Mouse (Mus musculus) layer of hippocampus, postnatal 36 days (tissue): Measurements from ENCODE around the gene Masp2. TPM values are rescaled to one million over a fixed set of nuclear protein-coding genes. Genes with fewer than 3 reads are reported as not detected.

ENCODE experiments used
- DNase-seq, 2 experiments: peaks; one replicate each; pipeline ENCODE4 v3.0.0; 2022
- total RNA-seq, 2 experiments: library from RNA; stranded (reverse); gene quantifications; 2 replicates each; pipeline ENCODE4 v1.2.3; 2021

The Masp2 gene
- total RNA-seq, 2 experiments from 2014 or later: 3.2 to 4.1 TPM

DNA sequence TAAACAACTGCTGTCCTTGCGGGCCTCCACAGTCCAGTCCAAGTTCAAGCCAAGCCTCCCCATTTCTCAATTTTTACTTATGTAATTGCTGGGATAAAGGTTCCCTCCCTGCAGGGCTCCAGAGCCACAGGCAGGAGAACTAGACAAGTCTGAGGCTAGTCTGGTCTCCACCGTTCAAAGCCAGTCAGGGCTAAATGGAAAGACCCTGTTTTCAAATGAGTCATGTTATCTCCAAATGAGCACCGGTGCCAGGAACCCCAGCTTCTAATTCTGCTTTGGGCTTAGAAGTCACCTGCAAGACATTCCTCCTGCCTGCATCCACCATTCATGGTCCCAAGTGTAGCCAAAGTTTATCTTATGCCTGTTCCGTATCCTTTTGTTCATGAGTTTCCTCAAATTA lies 483 bp upstream of the Masp2 start:
- DNase-seq: no peak

DNA sequence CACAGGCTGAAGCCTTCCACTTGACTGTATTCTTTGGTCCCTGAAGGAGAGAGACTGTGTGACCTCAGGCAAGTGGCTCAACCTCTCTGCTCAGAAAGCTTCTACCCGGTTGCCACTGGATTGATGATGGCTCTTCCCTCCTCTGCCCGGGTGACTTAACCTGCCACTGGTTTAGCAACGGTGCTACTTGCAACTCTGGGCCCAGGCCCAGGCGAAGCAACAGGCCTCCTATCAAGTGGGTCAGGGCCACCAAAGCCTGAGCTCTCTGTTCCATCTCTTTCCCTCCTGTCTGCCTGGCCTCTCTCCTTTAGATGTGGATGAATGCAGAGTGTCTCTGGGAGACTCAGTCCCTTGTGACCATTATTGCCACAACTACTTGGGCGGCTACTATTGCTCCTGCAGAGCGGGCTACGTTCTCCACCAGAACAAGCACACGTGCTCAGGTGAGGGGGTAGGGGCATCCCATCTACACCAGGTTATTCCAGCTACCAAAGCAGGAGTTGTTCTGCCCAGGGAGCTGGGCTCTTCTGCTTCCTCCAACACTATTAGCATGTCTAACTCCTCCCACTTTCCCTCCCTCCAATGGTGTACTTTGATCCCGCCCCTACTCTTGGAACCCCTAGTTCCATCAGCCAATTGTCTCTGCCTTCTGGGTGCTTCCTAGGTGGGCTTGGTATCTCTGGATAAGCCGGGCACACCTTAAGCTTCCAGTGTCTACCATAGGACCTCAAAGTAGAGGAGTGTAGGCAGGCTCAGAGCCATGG lies 1.2 kb downstream of the Masp2 start:
- peak in 1 of 2 experiments; percentile 19 for DNase-seq

DNA sequence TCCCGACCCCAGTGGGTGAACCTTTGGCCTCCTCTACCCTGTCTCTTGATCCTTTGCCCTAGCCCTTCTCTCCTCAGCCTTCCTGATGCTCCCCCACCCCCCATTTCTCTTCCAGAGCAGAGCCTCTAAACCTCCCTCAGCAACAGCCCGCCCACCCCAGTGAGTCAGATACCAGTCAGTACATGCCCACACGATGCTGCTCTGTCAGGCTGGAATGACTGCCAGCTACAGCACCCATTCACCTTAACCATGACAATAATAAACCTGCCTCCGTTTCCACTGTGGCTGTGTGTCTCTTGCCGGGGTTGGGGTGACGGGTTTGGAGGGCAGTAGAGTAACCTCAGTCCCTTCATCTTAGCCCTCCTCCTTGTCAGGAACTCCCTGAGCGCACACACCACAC lies 1.8 kb downstream of the Masp2 start:
- DNase-seq: peak; percentile 63 to 70

DNA sequence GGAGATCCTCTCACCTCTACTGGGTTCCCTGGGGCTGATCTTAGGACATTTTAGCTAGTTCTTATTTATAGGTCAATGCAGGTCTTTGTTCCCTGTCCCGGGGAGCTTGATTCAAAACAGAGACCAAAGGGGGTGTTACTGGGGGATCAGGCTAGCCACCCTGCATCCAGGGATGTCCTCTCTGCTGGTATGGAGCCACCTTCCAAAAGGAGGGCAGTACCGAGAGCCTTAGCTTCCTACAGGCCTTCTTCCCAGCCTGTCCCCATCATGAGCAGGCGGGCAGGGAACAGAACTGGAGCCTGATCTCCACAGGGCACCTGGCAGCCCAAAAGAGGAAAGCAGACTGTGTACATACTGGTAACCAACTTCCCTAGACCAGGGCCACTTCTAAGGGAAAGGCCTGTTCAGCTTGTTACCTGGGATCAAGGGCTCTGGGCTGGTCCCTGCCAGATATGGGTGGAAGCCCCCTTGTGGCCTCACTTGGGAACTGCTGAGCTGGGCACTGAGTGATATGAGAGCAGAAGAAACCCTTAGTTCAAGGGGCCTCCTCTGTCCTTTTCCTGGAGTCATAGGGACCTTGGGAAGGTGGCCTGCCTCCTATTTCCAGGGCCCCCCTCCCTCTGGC lies 2.3 kb downstream of the Masp2 start:
- peak; percentile 45 for DNase-seq

DNA sequence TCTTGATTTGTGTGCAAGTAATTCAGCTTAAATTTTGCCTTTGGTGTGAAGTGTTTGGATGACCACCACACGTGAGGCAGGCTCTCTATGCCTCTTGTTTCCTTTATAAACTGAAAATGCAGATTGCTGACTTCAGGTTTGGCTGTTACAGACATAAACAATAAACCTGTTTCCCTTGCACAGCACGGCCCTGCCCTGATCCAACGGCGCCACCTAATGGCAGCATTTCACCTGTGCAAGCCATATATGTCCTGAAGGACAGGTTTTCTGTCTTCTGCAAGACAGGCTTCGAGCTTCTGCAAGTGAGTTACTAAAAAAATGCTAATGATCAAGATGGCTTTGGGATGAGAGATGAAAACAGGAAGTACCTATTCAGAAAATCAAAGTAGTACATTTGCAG lies 5.4 kb downstream of the Masp2 start:
- DNase-seq: peak; percentile 72 to 75

DNA sequence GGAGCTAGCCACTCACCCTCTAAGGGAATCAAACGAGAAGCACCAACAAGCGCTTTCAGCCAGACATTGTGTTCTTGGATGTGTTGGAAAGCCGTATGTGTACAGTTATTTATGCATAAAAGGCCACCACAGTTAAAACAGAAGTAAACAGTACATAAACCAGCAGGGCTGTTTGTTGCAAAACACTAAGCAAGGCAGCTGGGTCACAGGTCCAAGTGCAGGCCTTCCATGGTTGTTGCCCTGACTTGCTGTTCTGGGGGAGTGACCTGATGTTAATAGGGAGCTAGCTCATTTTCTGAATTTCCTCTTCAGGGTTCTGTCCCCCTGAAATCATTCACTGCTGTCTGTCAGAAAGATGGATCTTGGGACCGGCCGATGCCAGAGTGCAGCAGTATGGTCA lies 7.5 kb downstream of the Masp2 start:
- DNase-seq: no peak

DNA sequence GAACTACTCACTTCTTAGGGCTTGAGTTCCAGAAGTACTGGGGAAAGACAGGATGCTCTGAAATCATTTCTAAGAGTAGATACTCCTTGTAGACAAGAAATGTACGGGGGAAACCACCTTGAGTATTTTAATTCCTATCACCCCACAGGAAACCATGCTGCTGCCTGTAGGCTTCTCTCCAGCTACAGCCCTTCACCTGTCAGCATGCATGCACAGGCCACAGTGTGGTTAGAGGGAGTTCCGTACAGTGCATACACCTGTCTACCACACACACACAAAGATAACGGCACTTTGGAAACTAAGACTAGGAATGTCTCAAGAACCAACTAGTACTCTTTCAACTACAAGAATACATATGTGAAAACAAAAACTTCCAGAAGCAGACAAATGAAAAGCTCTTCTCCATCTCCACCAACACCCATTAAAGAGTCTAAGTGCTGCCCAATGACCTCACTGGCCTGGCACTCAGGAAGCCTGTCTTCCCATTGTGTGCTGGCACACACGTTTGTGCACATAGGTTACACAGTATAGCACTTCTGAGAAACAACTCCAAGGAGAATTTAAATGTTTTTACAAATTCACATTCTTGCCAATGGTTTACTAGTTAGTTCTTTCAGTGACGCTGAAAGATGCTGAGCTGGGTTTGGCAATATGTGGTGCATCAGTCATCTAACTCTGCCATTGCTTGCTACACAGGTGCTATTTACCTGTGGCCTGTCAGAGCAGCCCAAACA lies 8.4 kb downstream of the Masp2 start:
- no peak for DNase-seq

DNA sequence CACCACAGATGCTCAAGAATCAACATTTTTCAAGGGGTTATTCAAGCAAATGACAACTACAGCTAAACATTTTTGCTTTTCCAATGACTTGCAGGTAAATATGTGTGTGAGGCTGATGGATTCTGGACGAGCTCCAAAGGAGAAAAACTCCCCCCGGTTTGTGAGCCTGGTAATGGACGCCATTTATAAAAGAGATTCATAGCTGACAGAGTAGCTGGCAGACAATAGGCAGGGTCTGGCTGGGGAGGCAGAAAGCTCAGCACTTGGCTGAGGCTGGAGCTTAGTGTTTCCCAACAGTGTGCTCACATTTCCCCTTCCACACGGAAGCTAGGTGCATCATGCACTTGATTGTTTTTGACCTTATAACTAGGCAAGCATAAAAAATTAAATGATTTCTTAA lies 10.2 kb downstream of the Masp2 start:
- no peak for DNase-seq

DNA sequence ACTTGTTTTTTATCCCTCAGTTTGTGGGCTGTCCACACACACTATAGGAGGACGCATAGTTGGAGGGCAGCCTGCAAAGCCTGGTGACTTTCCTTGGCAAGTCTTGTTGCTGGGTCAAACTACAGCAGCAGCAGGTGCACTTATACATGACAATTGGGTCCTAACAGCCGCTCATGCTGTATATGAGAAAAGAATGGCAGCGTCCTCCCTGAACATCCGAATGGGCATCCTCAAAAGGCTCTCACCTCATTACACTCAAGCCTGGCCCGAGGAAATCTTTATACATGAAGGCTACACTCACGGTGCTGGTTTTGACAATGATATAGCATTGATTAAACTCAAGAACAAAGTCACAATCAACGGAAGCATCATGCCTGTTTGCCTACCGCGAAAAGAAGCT lies 11.4 kb downstream of the Masp2 start:
- no peak for DNase-seq

DNA sequence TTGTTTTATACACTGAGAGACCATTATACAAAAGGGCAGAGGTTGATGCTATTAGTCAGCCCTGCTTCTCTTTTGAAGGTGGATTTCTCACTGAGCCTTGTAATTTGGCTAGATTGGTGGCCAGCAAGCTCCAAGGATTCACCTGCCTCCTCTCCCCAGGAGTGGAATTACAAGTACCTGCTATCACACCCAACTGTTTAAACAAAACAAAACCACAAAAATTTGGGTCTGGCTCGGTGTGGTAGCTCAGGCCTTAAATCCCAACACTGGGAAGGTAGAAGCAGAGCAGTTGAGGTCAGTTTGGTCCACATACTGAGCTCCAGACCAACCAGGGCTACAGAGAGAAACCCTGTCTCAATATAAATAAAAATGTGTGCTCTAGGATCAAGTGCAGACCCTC lies 17.5 kb downstream of the Masp2 start:
- no peak for DNase-seq

DNA sequence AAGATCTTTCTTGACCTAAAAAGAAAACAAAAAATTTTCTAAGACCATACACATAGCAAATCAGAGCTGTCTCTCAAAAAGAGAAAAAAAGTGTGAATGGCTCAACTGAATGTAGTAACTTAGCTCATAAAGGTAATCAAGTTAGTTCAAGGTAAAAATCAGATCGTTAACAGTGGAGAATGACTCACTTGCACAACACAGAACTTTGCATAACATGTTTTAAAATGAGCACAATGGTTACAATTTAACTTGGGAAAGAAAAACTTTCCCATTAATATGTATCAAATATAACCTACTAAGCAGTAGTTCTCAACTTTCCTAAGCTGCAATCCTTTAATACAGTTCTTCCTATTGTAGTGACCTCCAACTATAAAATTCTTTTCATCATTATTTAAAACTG lies 18.4 kb downstream of the Masp2 start:
- no peak for DNase-seq

DNA sequence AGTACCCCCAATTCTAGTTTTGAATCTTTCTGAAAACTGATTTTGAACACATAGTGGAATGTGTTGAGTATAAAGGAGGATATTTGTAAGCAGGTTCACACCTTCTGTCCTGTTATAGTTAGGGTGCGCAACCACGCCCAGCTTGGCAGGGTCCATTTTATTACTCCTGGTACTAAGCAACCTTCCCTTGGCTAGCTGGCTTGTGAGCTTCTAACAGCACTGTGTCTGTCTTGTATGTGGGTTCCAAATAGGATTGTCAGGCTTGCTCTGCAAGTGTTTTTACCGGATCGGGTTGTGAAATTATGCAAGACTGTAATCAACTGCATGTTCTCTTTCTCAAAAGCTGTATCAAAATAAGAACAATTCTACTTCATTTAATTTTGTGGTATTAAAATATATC lies 20.1 kb downstream of the Masp2 start:
- no peak for DNase-seq

DNA sequence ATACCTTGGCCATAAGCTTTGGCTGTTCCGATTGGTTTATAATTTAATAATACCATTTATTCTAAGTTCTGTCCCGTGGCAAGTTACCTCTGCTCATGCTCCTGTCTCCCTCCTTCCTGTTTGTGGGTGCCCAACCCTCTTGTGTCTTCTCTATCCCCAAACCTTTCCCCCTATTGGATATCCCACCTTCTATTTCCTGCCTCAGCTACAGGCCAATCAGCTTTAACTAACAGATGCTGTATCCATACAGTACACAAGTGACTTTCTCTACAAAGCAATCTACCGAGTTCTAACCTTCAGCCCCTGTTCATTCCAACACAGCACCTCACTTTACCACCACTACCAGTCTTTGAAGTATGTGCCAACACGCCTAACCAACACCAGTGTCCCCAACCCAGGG lies 21.3 kb downstream of the Masp2 start:
- DNase-seq: no peak

DNA sequence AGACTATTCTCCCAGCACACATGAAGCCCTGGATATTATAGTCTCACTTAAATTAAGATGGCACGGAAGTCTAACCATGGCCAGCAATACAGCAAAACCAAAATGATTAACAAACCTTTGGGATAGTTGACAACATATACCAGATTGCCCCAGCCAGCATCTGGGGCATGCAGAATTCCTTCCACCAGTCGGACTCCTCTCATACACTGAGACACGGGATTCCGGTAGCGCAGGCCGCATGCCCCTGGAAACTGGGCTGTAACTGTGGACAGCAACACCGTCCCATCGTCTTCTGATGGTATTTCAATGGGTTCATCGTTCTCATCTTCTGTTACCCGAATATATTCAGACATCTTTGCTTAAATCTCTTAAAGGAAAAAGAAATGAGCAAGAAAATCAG lies 22.7 kb downstream of the Masp2 start:
- DNase-seq: no peak

DNA sequence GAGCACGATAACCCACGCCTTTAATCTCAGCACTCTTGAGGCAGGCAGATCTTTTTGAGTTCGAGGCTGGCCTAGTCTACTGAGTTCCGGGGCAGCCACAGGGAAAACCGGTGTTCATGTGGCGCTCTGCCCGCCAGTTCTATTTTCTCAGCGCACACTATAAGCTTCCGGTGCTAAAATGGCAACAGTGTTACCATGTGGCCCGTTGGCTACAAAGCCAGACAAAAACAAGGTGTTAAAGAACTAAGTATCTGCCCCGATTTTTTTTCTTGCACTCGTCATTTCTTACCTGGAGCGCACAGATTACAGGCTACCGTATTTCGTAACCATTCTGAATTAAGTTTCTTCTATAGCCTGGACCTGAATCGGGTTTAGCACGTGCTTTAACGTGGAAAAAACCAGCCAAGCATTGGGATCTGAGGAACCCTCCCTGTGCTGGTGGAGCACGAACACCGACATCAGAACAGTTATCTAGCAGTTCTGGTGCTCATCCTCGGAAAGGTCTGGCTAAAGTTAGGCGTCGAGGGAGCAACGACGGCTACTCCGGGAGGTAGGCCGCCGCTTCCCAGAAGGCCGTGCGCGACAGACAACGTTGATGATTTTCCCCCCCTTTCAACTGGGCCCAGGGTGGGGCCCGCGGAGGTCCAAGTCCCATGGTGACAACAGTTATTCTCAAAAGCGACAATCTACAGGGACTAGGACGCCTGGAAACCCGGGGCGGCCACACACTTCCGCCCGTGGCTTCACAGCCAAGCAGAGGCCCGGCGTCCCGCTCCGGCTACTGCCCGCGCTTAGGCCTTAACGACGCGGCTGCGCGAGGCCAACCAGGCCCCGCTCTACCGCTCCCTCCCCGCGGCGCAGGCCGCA lies 23.6 kb downstream of the Masp2 start:
- no peak for DNase-seq

DNA sequence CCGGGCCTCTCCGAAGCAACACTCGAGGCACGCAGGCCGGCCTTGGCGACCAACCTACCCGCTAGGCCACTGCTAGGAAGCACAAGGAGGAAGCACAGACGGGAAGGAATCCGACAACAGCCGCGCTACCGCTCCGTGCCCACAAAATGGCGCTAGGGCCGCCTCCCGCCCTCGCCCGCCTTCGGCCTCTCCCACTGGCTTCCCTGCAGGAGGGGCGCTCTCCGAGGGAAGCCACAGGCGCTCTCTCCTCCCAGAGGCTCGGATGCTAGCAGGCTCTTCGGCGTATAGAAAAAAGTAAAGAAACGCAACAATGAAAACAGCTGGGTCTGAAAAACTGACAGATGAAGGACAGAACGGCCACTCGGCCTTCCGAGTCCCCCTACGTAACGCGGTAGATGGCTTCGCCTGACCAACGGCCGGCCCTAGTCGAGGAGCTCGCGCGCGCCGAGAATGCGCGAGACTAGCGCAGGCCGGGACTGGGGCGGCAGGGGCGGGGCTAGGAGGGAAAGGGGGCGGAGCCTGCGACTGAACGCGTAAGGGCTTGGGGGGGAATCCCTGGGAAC lies 24.4 kb downstream of the Masp2 start, which contains the start of gene Tardbp:
TSS of gene Tardbp (minus strand) at position 397 of the 563 bp plus-strand sequence.
- peak; percentile 92 to 94 for DNase-seq

DNA sequence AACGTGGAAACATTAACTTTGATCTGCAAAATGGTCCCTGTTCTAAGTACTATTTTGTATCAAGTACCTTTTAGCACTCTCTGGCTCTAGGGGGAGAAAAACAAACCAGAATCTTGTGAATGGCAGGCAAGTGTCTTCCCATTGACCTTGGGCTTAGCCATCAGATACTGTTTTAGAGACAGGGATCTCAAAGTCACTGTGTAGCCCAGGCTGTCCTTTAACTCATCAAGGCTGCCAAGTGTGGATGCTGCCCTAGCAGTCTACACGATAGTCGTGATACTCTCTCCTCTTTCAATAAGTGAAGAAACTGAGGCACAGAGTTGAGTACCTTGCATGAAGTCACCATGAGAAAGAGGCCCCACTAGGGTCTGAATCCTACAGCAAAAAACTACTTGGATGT lies 24.9 kb downstream of the Masp2 start:
- DNase-seq: no peak

DNA sequence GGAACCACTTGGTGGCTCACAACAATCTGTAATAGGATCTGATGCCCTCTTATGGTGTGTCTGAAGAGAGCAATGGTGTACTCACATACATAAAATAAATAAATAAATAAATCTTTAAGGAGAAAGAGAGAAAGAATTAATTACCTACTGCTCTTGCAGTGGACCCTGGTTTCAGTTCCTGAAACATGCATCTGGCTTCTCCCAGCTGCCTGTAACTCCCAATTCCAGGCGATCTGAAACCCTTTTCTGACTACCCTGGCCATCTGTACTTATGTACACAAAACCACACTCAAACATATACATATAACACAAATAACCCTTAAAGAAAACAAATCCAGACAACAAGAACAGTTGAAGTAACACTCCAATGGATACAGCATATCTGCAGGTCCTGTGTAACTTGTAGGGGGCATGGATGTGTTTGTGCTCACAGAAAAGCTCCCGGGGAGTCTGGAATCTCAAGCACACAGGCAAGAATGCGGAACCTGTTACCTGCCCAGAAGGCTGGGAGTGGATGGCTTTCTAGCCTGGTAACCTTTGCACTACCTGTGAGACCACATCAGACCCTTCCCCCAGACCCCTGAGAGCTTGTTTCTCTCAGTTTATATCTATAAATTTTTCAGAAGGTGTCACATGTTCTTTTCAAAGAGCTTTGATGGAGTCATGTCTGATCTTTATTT lies 29.8 kb downstream of the Masp2 start:
- DNase-seq: no peak

DNA sequence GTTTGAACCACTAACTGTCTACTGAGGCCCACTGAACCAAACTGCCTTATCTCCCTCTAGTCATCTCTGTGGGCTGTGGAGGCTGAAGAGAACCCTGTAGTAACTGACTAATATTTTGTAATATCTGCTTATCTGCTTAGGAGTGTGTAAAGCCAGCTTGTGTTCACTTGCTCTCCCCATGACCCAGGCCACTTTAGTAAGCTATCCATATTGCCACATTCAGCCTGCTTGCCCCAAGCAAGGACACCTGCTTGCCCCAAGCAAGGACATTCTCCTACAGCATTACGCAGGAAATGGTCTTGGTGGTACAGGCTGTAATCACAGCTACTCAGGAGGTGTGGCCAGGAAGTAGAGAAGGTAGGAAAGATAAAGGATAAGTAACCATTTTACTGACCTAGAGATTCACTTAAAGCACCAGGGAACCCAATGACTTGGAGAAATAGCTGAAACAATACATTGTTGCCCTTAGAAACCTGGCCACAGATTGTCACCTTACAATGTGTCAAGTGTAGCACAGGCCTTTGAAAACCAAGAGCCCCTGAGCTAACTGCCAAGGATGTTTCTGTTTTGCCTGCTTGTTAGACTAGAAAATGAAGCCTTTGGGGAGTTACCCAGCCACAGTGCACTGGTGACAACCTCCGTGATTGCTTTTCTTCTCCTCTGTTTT lies 31.2 kb downstream of the Masp2 start:
- no peak for DNase-seq

DNA sequence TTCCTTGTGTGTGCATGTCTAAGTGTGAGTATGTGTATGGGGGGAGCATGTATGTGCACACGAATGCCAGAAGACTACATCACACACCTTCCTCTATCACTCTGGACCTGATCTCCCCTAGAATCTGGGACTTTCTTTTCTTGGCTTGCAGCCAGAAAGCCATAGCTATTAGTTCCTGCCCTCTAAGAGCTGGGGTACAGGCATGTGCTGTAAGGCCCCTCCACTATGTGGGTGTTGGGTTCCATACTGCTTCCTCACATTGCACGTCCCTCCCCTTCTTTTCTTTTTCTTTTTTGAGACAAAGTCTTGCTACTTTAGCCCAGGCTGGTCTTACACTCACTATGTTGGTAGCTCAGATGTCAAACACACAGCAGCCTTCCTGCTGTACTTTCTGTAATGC lies 33.0 kb downstream of the Masp2 start:
- no peak for DNase-seq

DNA sequence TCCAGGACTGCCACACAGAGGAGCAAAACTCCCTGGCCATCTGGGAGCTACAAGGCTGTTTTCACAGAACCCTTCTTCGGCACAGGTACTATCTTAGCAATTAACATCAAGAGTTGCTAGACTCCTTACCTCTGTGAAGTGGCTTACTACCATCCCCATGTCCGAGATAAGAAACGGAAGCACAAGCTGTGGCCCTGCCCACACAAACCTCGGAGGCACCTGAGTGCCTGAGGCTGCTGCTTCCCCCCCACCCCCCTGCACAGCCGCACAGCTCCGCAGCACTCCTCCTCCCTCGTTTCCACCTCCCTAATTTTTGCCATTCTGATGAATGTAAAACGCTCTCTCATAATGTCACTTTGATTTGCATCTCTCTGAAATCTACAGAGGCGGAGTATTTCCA lies 35.9 kb downstream of the Masp2 start:
- DNase-seq: no peak
